Mouse (Mus musculus) large intestine, adult 2 months (tissue): ENCODE data around the gene Acaa1a. TPM values are rescaled to one million over a fixed set of nuclear protein-coding genes. Genes with fewer than 3 reads are reported as not detected.

Experiments used
- DNase-seq: peaks from one replicate; pipeline ENCODE4 v3.0.0-alpha.2; 2012; ENCODE audit warnings: low read depth, low spot score
- WGBS: fragments of 180-500 bp; shearing (Covaris S2); methylation state at CpG from one replicate; pipeline ENCODE4 v1.1.7; 2018; 5-methylcytosine and 5-hydroxymethylcytosine counted together
- polyA plus RNA-seq: library from polyadenylated mRNA; depleted of rRNA; stranded (reverse); fragments of >200 nt; gene quantifications from 2 replicates; pipeline ENCODE4 v1.2.3, GENCODE M21; 2012; rRNA removed

Gene Acaa1a
- polyA plus RNA-seq, 1 experiment, result 162 TPM

DNA sequence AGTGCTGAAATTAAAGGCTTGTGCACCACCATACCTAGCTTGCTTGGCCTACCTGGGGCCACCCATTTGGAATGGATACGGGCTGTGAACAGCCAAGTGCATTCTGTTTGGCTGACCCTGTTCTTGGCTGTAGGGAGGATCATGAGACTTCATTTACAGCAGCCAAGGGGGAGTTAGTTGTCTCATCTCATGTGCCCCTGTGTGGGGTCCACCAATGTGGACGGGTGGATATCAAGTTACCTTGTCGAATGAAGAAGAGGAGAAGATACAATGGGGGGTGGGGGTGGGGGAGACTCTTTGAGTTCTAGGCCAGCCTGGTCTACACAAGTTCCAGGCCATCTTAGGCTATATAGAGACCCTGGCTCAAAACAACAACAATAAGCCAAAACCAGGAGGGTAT lies 35.5 kb downstream of the Acaa1a start:
- DNase-seq, result no peak

DNA sequence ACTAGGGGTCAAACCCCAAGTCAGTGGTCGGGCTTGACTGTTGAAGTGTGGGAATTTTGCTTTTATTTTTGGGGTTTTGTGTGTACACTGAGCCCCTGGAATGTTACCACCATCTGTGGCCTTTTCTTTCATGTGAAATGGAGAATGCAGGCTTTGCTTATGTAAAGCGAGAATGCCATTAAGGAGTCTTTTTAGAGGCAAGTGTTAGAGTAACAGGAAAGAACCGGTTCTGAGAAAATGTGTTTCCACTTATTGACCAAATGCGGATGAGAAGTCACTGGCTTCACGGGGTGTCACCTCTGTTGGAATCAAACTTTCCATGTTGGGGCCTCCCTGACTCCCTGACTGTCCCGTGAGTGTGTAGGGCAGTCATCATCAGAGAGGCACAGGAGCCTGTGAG lies 36.1 kb downstream of the Acaa1a start:
- DNase-seq, result no peak
- 79% methylated on average over 6 of the region's 6 CpGs for WGBS

More for the DNA sequence above, 35.5 kb downstream of the Acaa1a start:
- WGBS, result 92% methylated on average over 3 of the region's 3 CpGs

DNA sequence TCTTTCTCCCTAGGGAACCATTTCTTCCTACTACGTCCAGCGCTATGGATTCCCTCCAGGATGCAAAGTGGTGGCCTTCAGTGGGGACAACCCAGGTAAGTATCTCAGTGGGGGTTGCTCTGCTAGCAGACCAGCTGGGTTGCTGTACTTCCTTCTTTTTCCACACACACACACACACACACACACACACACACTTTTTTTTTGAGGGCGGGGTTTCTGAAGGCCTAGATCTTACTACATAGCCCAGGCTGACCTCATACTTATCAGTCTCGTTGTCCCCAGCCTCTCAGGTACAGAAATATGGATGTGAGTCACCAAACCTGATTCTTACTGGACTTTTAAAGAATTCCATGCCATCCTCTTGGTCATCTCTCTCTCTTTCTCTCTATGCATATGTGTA lies 38.8 kb downstream of the Acaa1a start:
- 80% methylated on average over 4 of the region's 4 CpGs for WGBS
- no peak for DNase-seq

DNA sequence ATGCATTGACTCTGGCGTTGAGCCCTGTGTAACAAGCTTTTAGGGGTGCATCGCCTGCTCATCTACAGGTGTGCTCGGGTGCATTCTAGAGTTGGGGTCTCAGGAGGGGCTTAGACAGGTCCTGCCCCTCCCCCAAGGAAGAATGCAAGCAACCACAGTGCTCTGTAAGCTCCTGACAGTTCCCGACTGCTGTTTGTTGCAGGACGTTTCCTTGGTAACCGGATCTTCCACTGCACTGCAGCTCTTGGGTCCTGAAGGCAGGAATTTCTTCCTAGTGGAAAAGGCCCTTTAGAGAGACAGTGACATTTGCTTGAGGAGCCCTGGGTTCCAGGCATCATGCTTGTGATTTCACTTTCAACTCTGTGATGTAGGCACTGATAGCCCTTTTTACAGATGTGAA lies 43.1 kb downstream of the Acaa1a start:
- DNase-seq, result no peak
- WGBS, result 70% methylated on average over 6 of the region's 6 CpGs

DNA sequence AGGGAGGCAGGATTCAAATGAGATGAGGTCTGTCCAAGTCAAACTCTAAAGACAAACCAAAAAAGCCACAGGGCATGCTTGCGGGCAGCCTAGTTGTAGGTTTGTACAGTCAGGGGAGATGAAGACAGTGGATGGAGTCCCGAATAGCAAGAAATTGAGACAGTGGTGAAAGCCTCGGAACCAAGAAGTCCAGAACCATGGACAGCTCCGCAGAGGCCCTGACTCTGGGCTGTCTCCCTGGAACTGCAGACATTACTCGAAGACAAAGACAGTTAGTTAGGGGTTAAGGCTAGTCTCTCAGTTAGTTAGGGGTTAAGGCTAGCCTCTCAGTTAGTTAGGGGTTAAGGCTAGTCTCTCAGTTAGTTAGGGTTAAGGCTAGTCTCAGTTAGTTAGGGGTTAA lies 49.5 kb downstream of the Acaa1a start:
- 56% methylated on average over 5 of the region's 5 CpGs for WGBS
- DNase-seq, result no peak

DNA sequence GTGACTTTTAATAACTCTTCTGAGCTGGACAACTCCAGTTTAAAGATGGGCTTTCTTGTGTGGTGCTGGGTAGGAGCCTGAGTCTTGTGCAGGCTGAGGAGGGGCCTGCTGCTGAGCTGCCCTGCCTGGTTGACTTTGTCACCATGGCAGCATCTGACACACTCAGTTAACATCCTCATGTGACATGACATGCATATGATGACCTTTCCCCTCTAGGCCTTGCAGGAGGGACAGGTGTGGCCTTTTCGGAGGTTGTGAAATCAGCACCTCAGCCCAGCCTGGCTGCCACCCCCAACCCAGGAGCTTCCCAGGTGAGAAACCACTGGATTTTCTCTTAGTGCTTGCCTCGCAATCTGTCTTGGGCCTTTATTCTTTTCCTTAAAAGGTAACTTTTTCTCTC lies 50.7 kb downstream of the Acaa1a start:
- DNase-seq, result no peak
- 89% methylated on average over 2 of the region's 2 CpGs for WGBS

DNA sequence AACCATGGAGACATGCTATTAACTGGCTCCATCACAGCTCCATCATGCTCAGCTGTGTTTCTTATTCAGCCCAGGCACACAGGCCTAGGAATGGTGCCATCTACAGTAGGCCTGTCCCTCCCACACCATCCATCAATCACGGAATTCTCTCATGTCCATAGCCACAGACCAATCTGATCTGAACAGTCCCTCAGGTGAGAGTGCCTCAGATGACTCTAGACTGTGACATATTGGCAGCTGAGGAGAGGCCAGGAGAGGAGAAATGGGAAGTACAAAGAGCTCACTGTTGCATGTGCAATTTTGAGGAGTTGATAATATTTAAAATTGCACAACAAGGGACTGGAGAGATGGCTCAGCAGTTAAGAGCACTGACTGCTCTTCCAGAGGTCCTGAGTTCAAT lies 55.3 kb downstream of the Acaa1a start:
- no peak for DNase-seq
- 62% methylated on average over 1 of the region's 1 CpGs for WGBS

Other genes with a start within 250 kb of the Acaa1a start
- gene Plcd1, start 246.2 kb upstream of the Acaa1a start, polyA plus RNA-seq, result 48.4 and 50.9 TPM in 2 replicates
- 0.40 and 0.43 TPM in 2 replicates for gene Dlec1, start 237.2 kb upstream of the Acaa1a start, polyA plus RNA-seq
- gene Acaa1b, start 182.6 kb upstream of the Acaa1a start, polyA plus RNA-seq, result 2.2 and 4.5 TPM in 2 replicates
- not detected in 2 replicates for gene Gm47289, start 180.5 kb upstream of the Acaa1a start, polyA plus RNA-seq
- 0.06 and 0.16 TPM in 2 replicates for gene Slc22a13, start 130.6 kb upstream of the Acaa1a start, polyA plus RNA-seq
- 14.2 and 18.4 TPM in 2 replicates for gene Oxsr1, start 17.2 kb upstream of the Acaa1a start, polyA plus RNA-seq
- 25.7 and 27.1 TPM in 2 replicates for gene Myd88, start 1.7 kb downstream of the Acaa1a start, polyA plus RNA-seq
- gene Xylb, start 17.7 kb downstream of the Acaa1a start, polyA plus RNA-seq, result 4.4 and 13.0 TPM in 2 replicates
- gene Slc22a14, start 25.9 kb downstream of the Acaa1a start, polyA plus RNA-seq, result 0.17 TPM in 1 of 2 replicates, not detected in the other
- 1.8 and 4.0 TPM in 2 replicates for gene Acvr2b, start 62.4 kb downstream of the Acaa1a start, polyA plus RNA-seq
- gene Exog, start 105.3 kb downstream of the Acaa1a start, polyA plus RNA-seq, result 3.2 and 4.0 TPM in 2 replicates
- gene Scn5a, start 239.3 kb downstream of the Acaa1a start, polyA plus RNA-seq, result 0.38 TPM in 2 replicates